Comparison of ENCODE assay signal across 8 mouse cellular contexts in genomic region chr1:156717751-156718285, GRCm38 (mm10). TPM values are rescaled to one million over a fixed set of nuclear protein-coding genes. Genes with fewer than 3 reads are reported as not detected.
A peak's percentile ranks its signal among the peaks of the same experiment; 100 is the strongest.
DNase-seq lines count a peak whose midpoint lies in the region; ATAC-seq and TF ChIP-seq lines count a peak whose summit lies in the region.

No protein-coding gene starts in this region.

- peak overlapping the region; percentile 77 for H3K9ac ChIP-seq in forebrain, postnatal 0 days
- peak overlapping the region; percentile 84 for H3K9ac ChIP-seq in limb, embryonic 11.5 days (ENCODE audit: low read length)
- H3K9ac ChIP-seq in neural tube, embryonic 12.5 days: peak overlapping the region; percentile 90

- H3K4me1 ChIP-seq in lung, adult 2 months (ENCODE audit: control insufficient read depth, insufficient read depth, low read length): peaks cover 4% of the 10 kb centered on the region
- H3K4me1 ChIP-seq in forebrain, postnatal 0 days (ENCODE audit: insufficient read depth): 0 out of 2 replicates have a peak, but pooled peaks cover 10% of the 10 kb centered on the region
- H3K4me1 ChIP-seq in limb, embryonic 11.5 days (ENCODE audit: control insufficient read depth, insufficient read depth, low read length): no peaks in the 10 kb centered on the region
- H3K4me1 ChIP-seq in neural tube, embryonic 12.5 days: peaks cover 10% of the 10 kb centered on the region

- DNase-seq in lung, adult 2 months: peak; percentile 12
- no peak for DNase-seq in lung, postnatal 4 days
- DNase-seq in forebrain, postnatal 0 days: no peak
- DNase-seq in limb, embryonic 11.5 days (ENCODE audit: low spot score): no peak
- DNase-seq in thymus, postnatal 0 days (ENCODE audit: low spot score): no peak
- DNase-seq in layer of hippocampus, postnatal 25 days (ENCODE audit: extremely low spot score in 1 of 2, low spot score in 1 of 2): no peak

- peak overlapping the region; percentile 78 for H3K27ac ChIP-seq in forebrain, postnatal 0 days (ENCODE audit: low read depth, low read length)
- no peak overlapping the region for H3K27ac ChIP-seq in limb, embryonic 11.5 days (replicated peaks; ENCODE audit: low read depth, low read length)
- H3K27ac ChIP-seq in neural tube, embryonic 12.5 days: peak overlapping the region; percentile 72; the same call in 1 of the 2 replicates

- no peaks in the 10 kb centered on the region for H3K36me3 ChIP-seq in forebrain, postnatal 0 days (ENCODE audit: insufficient read depth)
- no peaks in the 10 kb centered on the region for H3K36me3 ChIP-seq in limb, embryonic 11.5 days (ENCODE audit: control insufficient read depth, insufficient read depth, low read length)
- H3K36me3 ChIP-seq in neural tube, embryonic 12.5 days: peaks cover 2% of the 10 kb centered on the region; the same call in 1 of the 2 replicates

- H3K4me2 ChIP-seq in forebrain, postnatal 0 days (ENCODE audit: low read depth): peak overlapping the region; percentile 62
- H3K4me2 ChIP-seq in limb, embryonic 11.5 days (ENCODE audit: low read depth, severe bottlenecking): peak overlapping the region; percentile 52
- H3K4me2 ChIP-seq in neural tube, embryonic 12.5 days (replicated peaks): peak overlapping the region; percentile 65

- no peak for ATAC-seq in forebrain, postnatal 0 days
- ATAC-seq in limb, embryonic 11.5 days (ENCODE audit: insufficient number of reproducible peaks, low FRiP score, low TSS enrichment, low read depth): no peak
- no peak for ATAC-seq in neural tube, embryonic 12.5 days (ENCODE audit: low FRiP score, low read depth)
- no peak for ATAC-seq in erythroid progenitor cell, adult 5-6 weeks (replicated peaks; ENCODE audit: low FRiP score, poor library complexity, severe bottlenecking)

- no peak for TF ChIP-seq CTCF in lung, adult 2 months (IDR thresholded peaks at IDR 0.05; ENCODE audit: insufficient read depth, low read length)
- no peak for TF ChIP-seq CTCF in forebrain, postnatal 0 days (IDR thresholded peaks at IDR 0.05; ENCODE audit: low read depth)

- no peak for TF ChIP-seq POLR2A in lung, adult 2 months (IDR thresholded peaks at IDR 0.05; ENCODE audit: borderline replicate concordance, extremely low read depth, low read depth, low read length)

- H3K27me3 ChIP-seq in forebrain, postnatal 0 days (ENCODE audit: insufficient read depth, low read length): no peaks in the 10 kb centered on the region; the same call in 1 of the 2 replicates
- no peaks in the 10 kb centered on the region for H3K27me3 ChIP-seq in limb, embryonic 11.5 days (ENCODE audit: control insufficient read depth, insufficient read depth, low read length)
- no peaks in the 10 kb centered on the region for H3K27me3 ChIP-seq in neural tube, embryonic 12.5 days (replicated peaks)

- H3K9me3 ChIP-seq in forebrain, postnatal 0 days (ENCODE audit: low read length): no peaks in the 10 kb centered on the region
- no peaks in the 10 kb centered on the region for H3K9me3 ChIP-seq in limb, embryonic 11.5 days (ENCODE audit: control insufficient read depth, low read length)
- H3K9me3 ChIP-seq in neural tube, embryonic 12.5 days: no peaks in the 10 kb centered on the region

- 12% methylated on average over 13 of the region's 13 CpGs for WGBS in lung, adult 2 months
- WGBS in forebrain, postnatal 0 days: 5% methylated on average over 13 of the region's 13 CpGs
- 15% methylated on average over 13 of the region's 13 CpGs for WGBS in limb, embryonic 11.5 days
- WGBS in neural tube, embryonic 12.5 days: 7% methylated on average over 13 of the region's 13 CpGs

- H3K4me3 ChIP-seq in lung, adult 2 months (replicated peaks; ENCODE audit: extremely low read depth, low read depth, low read length): peak overlapping the region; percentile 79
- peak overlapping the region; percentile 82 for H3K4me3 ChIP-seq in forebrain, postnatal 0 days (ENCODE audit: low read depth, low read length)
- H3K4me3 ChIP-seq in limb, embryonic 11.5 days (ENCODE audit: low read depth, low read length): peak overlapping the region; percentile 92
- peak overlapping the region; percentile 92 for H3K4me3 ChIP-seq in neural tube, embryonic 12.5 days

RNA-seq across cellular contexts. Expression of gene Fam20b, which starts 1.1 kb away (rescaled TPM):
- 16.3 and 25.9 TPM in 2 replicates for polyA plus RNA-seq in lung, adult 2 months (2012; rRNA removed)
- total RNA-seq in forebrain, postnatal 0 days (2014; rRNA removed): 60.6 and 68.1 TPM in 2 replicates
- polyA plus RNA-seq in forebrain, postnatal 0 days (2015; fragmentation: Nextera tagmentation; extraction: Ambion mirVana): 21.0 and 30.4 TPM in 2 replicates
- 21.3 and 21.9 TPM in 2 replicates for polyA plus RNA-seq in limb, embryonic 11.5 days (2014; fragmentation: Nextera tagmentation; extraction: Ambion mirVana)
- 26.8 and 28.6 TPM in 2 replicates for polyA plus RNA-seq in neural tube, embryonic 12.5 days (2016; fragmentation: Nextera tagmentation; extraction: Ambion mirVana)
- polyA plus RNA-seq in thymus, postnatal 0 days (2015; fragmentation: Nextera tagmentation; extraction: Ambion mirVana): 11.8 and 12.3 TPM in 2 replicates
- total RNA-seq in layer of hippocampus, postnatal 25 days (2021): 10 to 100 TPM; 69.8 to 75.6 TPM
- 23.9 and 25.6 TPM in 2 replicates for total RNA-seq in erythroid progenitor cell, adult 5-6 weeks (2015; ENCODE audit: low replicate concordance)
- total RNA-seq in erythroid progenitor cell, adult 5-6 weeks (2017; ENCODE audit: low replicate concordance): 39.8 and 41.6 TPM in 2 replicates

RNA-seq across cellular contexts. Expression of gene Tor3a, which starts 43.7 kb away (rescaled TPM):
- 73.2 and 105 TPM in 2 replicates for polyA plus RNA-seq in lung, adult 2 months (2012; rRNA removed)
- total RNA-seq in forebrain, postnatal 0 days (2014; rRNA removed): 1.5 and 4.5 TPM in 2 replicates
- 4.0 and 4.4 TPM in 2 replicates for polyA plus RNA-seq in forebrain, postnatal 0 days (2015; fragmentation: Nextera tagmentation; extraction: Ambion mirVana)
- polyA plus RNA-seq in limb, embryonic 11.5 days (2014; fragmentation: Nextera tagmentation; extraction: Ambion mirVana): 8.2 and 10.0 TPM in 2 replicates
- polyA plus RNA-seq in neural tube, embryonic 12.5 days (2016; fragmentation: Nextera tagmentation; extraction: Ambion mirVana): 3.3 TPM in 2 replicates
- polyA plus RNA-seq in thymus, postnatal 0 days (2015; fragmentation: Nextera tagmentation; extraction: Ambion mirVana): 18.6 and 19.7 TPM in 2 replicates
- total RNA-seq in layer of hippocampus, postnatal 25 days (2021): 1 to 10 TPM; 5.1 to 6.3 TPM
- total RNA-seq in erythroid progenitor cell, adult 5-6 weeks (2015; ENCODE audit: low replicate concordance): 3.2 and 5.4 TPM in 2 replicates
- total RNA-seq in erythroid progenitor cell, adult 5-6 weeks (2017; ENCODE audit: low replicate concordance): 4.1 and 10.4 TPM in 2 replicates
